In the genomic region with DNA sequence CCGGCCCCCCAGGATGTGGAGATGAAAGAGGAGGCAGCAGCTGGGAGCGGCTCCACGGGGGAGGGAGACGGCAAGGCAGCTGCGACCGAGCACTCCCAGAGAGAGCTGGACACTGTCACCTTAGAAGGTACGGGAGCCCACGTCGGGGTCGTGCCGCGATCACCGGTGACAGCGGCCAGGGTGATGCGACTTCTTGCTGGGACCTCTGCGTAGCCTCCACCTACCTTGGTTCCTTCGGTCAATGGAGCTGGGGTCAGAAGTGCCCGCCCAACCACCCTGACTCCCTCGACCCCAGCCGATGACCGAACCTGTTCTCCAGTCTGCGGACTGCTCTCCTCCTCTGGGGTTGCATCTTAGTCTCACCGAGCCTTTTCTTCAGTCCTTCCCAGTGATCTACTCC, we compare ENCODE assay signal across 8 mouse cellular contexts. TPM values are rescaled to one million over a fixed set of nuclear protein-coding genes. Genes with fewer than 3 reads are reported as not detected.
DNase-seq lines count a peak whose midpoint lies in the region; ATAC-seq and TF ChIP-seq lines count a peak whose summit lies in the region.

No protein-coding gene starts in this region.

- TF ChIP-seq POLR2A in bone marrow, adult 2 months (IDR thresholded peaks at IDR 0.05; ENCODE audit: borderline replicate concordance, control insufficient read depth, low read depth, low read length): no peak

- peak overlapping the region; percentile 95 for H3K4me3 ChIP-seq in bone marrow, adult 2 months (replicated peaks; ENCODE audit: control insufficient read depth, low read depth, low read length)
- H3K4me3 ChIP-seq in hindbrain, embryonic 11.5 days (ENCODE audit: low read depth, low read length): peak overlapping the region; percentile 96
- peak overlapping the region; percentile 99 for H3K4me3 ChIP-seq in midbrain, embryonic 14.5 days (replicated peaks; ENCODE audit: low read depth, low read length)

- peak overlapping the region; percentile 76 for H3K4me2 ChIP-seq in hindbrain, embryonic 11.5 days (replicated peaks; ENCODE audit: low read depth, low read length)
- H3K4me2 ChIP-seq in midbrain, embryonic 14.5 days (ENCODE audit: low read length): peak overlapping the region; percentile 90

- ATAC-seq in hindbrain, embryonic 11.5 days (ENCODE audit: low FRiP score): peak; percentile 45
- ATAC-seq in midbrain, embryonic 14.5 days (ENCODE audit: low FRiP score, low TSS enrichment): peak; percentile 29; the same call in 1 of the 2 replicates
- ATAC-seq in inflammation-experienced regulatory T-cells, adult 6 months: no peak

- H3K27me3 ChIP-seq in hindbrain, embryonic 11.5 days (ENCODE audit: control insufficient read depth, insufficient read depth, low read length): no peaks in the 10 kb centered on the region
- no peaks in the 10 kb centered on the region for H3K27me3 ChIP-seq in midbrain, embryonic 14.5 days (ENCODE audit: control insufficient read depth, insufficient read depth, low read length)

- peak overlapping the region; percentile 66 for H3K27ac ChIP-seq in bone marrow, adult 2 months (ENCODE audit: control insufficient read depth, insufficient read depth, low read depth, low read length, poor library complexity)
- 0 out of 2 replicates have a peak overlapping the region, but pooled peaks have one; percentile 39 for H3K27ac ChIP-seq in hindbrain, embryonic 11.5 days (ENCODE audit: low read depth, low read length)
- peak overlapping the region; percentile 76 for H3K27ac ChIP-seq in midbrain, embryonic 14.5 days (replicated peaks; ENCODE audit: low read depth, low read length)

- peak; percentile 31 for DNase-seq in kidney, adult 18-20 months
- DNase-seq in kidney, postnatal 10 days: no peak
- DNase-seq in hindbrain, embryonic 11.5 days (ENCODE audit: low spot score): no peak
- no peak for DNase-seq in midbrain, embryonic 14.5 days
- DNase-seq in c-Kit-positive CD71-positive TER-119-positive erythroid progenitor cells, embryonic 14.5 days (ENCODE audit: low spot score): no peak
- no peak for DNase-seq in testis, postnatal 10 days (ENCODE audit: low spot score)

- TF ChIP-seq CTCF in bone marrow, adult 2 months (IDR thresholded peaks at IDR 0.05; ENCODE audit: control insufficient read depth, insufficient read depth, low read length): no peak

- WGBS in bone marrow, adult 2 months: under 1% methylated on average over 23 of the region's 23 CpGs
- 0% methylated on average over 13 of the region's 23 CpGs for WGBS in hindbrain, embryonic 11.5 days
- WGBS in midbrain, embryonic 14.5 days: under 1% methylated on average over 23 of the region's 23 CpGs

- H3K9me3 ChIP-seq in hindbrain, embryonic 11.5 days (ENCODE audit: control insufficient read depth, low read length): no peaks in the 10 kb centered on the region
- no peaks in the 10 kb centered on the region for H3K9me3 ChIP-seq in midbrain, embryonic 14.5 days (ENCODE audit: control insufficient read depth, low read length)

- H3K4me1 ChIP-seq in bone marrow, adult 2 months (ENCODE audit: control insufficient read depth, insufficient read depth, low read length): no peaks in the 10 kb centered on the region
- H3K4me1 ChIP-seq in hindbrain, embryonic 11.5 days (replicated peaks; ENCODE audit: control insufficient read depth, insufficient read depth, low read length): no peaks in the 10 kb centered on the region
- H3K4me1 ChIP-seq in midbrain, embryonic 14.5 days (ENCODE audit: control insufficient read depth, insufficient read depth, low read length): peaks cover 7% of the 10 kb centered on the region

- H3K36me3 ChIP-seq in hindbrain, embryonic 11.5 days (ENCODE audit: control insufficient read depth, insufficient read depth, low read length): peaks cover 4% of the 10 kb centered on the region; the same call in 1 of the 2 replicates
- peaks cover 27% of the 10 kb centered on the region for H3K36me3 ChIP-seq in midbrain, embryonic 14.5 days (ENCODE audit: control insufficient read depth, insufficient read depth, low read length)

- peak overlapping the region; percentile 94 for H3K9ac ChIP-seq in hindbrain, embryonic 11.5 days (ENCODE audit: low read depth, low read length)
- H3K9ac ChIP-seq in midbrain, embryonic 14.5 days (replicated peaks; ENCODE audit: low read length): peak overlapping the region; percentile 99

RNA-seq across cellular contexts. Expression of a gene that starts 0.5 kb away (rescaled TPM):
- 28.2 and 57.7 TPM in 2 replicates for polyA plus RNA-seq in bone marrow, adult 2 months (2011; ENCODE audit: insufficient read depth, insufficient read length, low replicate concordance, missing spikeins)
- polyA plus RNA-seq in hindbrain, embryonic 11.5 days (2014; fragmentation: Nextera tagmentation; extraction: Ambion mirVana): 154 and 155 TPM in 2 replicates
- 135 and 164 TPM in 2 replicates for polyA plus RNA-seq in midbrain, embryonic 14.5 days (2014; fragmentation: Nextera tagmentation; extraction: Ambion mirVana)
- polyA plus RNA-seq in inflammation-experienced regulatory T-cells, adult 6 months (2017; shearing (Covaris generic)): 10 to 100 TPM; 12.9 to 20.6 (median 15.5) TPM

RNA-seq across cellular contexts. Expression of a gene that starts 18.3 kb away (rescaled TPM):
- not detected in 2 replicates for polyA plus RNA-seq in bone marrow, adult 2 months (2011; ENCODE audit: insufficient read depth, insufficient read length, low replicate concordance, missing spikeins)
- polyA plus RNA-seq in hindbrain, embryonic 11.5 days (2014; fragmentation: Nextera tagmentation; extraction: Ambion mirVana): not detected in 2 replicates
- not detected in 2 replicates for polyA plus RNA-seq in midbrain, embryonic 14.5 days (2014; fragmentation: Nextera tagmentation; extraction: Ambion mirVana)
- not detected for polyA plus RNA-seq in inflammation-experienced regulatory T-cells, adult 6 months (2017; shearing (Covaris generic))

RNA-seq across cellular contexts. Expression of a gene that starts 18.7 kb away (rescaled TPM):
- 0.55 and 0.70 TPM in 2 replicates for polyA plus RNA-seq in bone marrow, adult 2 months (2011; ENCODE audit: insufficient read depth, insufficient read length, low replicate concordance, missing spikeins)
- not detected in 2 replicates for polyA plus RNA-seq in hindbrain, embryonic 11.5 days (2014; fragmentation: Nextera tagmentation; extraction: Ambion mirVana)
- not detected in 2 replicates for polyA plus RNA-seq in midbrain, embryonic 14.5 days (2014; fragmentation: Nextera tagmentation; extraction: Ambion mirVana)
- polyA plus RNA-seq in inflammation-experienced regulatory T-cells, adult 6 months (2017; shearing (Covaris generic)): not detected

RNA-seq across cellular contexts. Expression of a gene that starts 36.3 kb away (rescaled TPM):
- not detected in 2 replicates for polyA plus RNA-seq in bone marrow, adult 2 months (2011; ENCODE audit: insufficient read depth, insufficient read length, low replicate concordance, missing spikeins)
- not detected in 2 replicates for polyA plus RNA-seq in hindbrain, embryonic 11.5 days (2014; fragmentation: Nextera tagmentation; extraction: Ambion mirVana)
- polyA plus RNA-seq in midbrain, embryonic 14.5 days (2014; fragmentation: Nextera tagmentation; extraction: Ambion mirVana): not detected in 2 replicates
- polyA plus RNA-seq in inflammation-experienced regulatory T-cells, adult 6 months (2017; shearing (Covaris generic)): not detected

RNA-seq across cellular contexts. Expression of a gene that starts 46.4 kb away (rescaled TPM):
- 26.7 and 28.7 TPM in 2 replicates for polyA plus RNA-seq in bone marrow, adult 2 months (2011; ENCODE audit: insufficient read depth, insufficient read length, low replicate concordance, missing spikeins)
- polyA plus RNA-seq in hindbrain, embryonic 11.5 days (2014; fragmentation: Nextera tagmentation; extraction: Ambion mirVana): 47.3 and 60.8 TPM in 2 replicates
- 65.7 and 81.1 TPM in 2 replicates for polyA plus RNA-seq in midbrain, embryonic 14.5 days (2014; fragmentation: Nextera tagmentation; extraction: Ambion mirVana)
- 10 to 100 TPM; 23.8 to 32.5 (median 28.3) TPM for polyA plus RNA-seq in inflammation-experienced regulatory T-cells, adult 6 months (2017; shearing (Covaris generic))
